Mouse (Mus musculus) CH12F3 (cell line): Measurements from ENCODE around the gene Os9.
"Not testable (repeated sequence)": the region's sequence is repeated elsewhere in the genome, so short reads cannot be mapped to it uniquely, and the experiment has no call there.

Source experiments
- in situ Hi-C: fragments of 300-500 bp; cut with MboI; formaldehyde crosslinking; loops from 2 replicates; pipeline ENCODE4 v1.14.3; 2020; ENCODE audit warnings: low sequenced_read_pairs

Os9 gene

GRCm38 (mm10) chr10:127066519-127067018 is 54.4 kb downstream of the Os9 start:
- in situ Hi-C loops: no loop called here

GRCm38 (mm10) chr10:127065981-127066380 is 55.0 kb downstream of the Os9 start:
- in situ Hi-C loops: no loop called here

- in situ Hi-C loops: no loop called here
Observed at GRCm38 (mm10) chr10:127063913-127064870, 56.7 kb downstream of the Os9 start.

GRCm38 (mm10) chr10:127063239-127063872 is 57.6 kb downstream of the Os9 start, which contains the start of gene Cdk4:
Gene Cdk4 (plus strand): TSS chr10:127063534.
- in situ Hi-C loops: no loop called here

- in situ Hi-C loops: no loop called here
Observed at GRCm38 (mm10) chr10:127062503-127062902, 58.4 kb downstream of the Os9 start.

GRCm38 (mm10) chr10:127062101-127062500 is 58.8 kb downstream of the Os9 start:
- in situ Hi-C loops: not testable (repeated sequence)

GRCm38 (mm10) chr10:127061513-127061912 is 59.4 kb downstream of the Os9 start:
- in situ Hi-C loops: no loop called here

GRCm38 (mm10) chr10:127061085-127061484 is 59.8 kb downstream of the Os9 start:
- in situ Hi-C loops: no loop called here

- in situ Hi-C loops: no loop called here
Observed at GRCm38 (mm10) chr10:127059968-127060916, 60.7 kb downstream of the Os9 start, which contains the start of gene March9. Gene March9 (minus strand): TSS chr10:127060184.

GRCm38 (mm10) chr10:127059174-127059967 is 61.6 kb downstream of the Os9 start:
- in situ Hi-C loops: no loop called here

GRCm38 (mm10) chr10:127058708-127059107 is 62.2 kb downstream of the Os9 start:
- in situ Hi-C loops: no loop called here

- in situ Hi-C loops: no loop called here
Observed at GRCm38 (mm10) chr10:127058161-127058560, 62.8 kb downstream of the Os9 start.

- in situ Hi-C loops: no loop called here
Observed at GRCm38 (mm10) chr10:127056490-127056889, 64.4 kb downstream of the Os9 start.

- in situ Hi-C loops: no loop called here
Observed at GRCm38 (mm10) chr10:127055406-127055805, 65.5 kb downstream of the Os9 start.

GRCm38 (mm10) chr10:127054646-127055045 is 66.3 kb downstream of the Os9 start:
- in situ Hi-C loops: no loop called here

- in situ Hi-C loops: no loop called here
Observed at GRCm38 (mm10) chr10:127050119-127050474, 70.8 kb downstream of the Os9 start.

- in situ Hi-C loops: no loop called here
Observed at GRCm38 (mm10) chr10:127049395-127050118, 71.4 kb downstream of the Os9 start.

GRCm38 (mm10) chr10:127048608-127049394 is 72.1 kb downstream of the Os9 start:
- in situ Hi-C loops: no loop called here
